Mouse (Mus musculus) gastrocnemius, postnatal 4 days (tissue): ENCODE results near the gene Sema5b. TPM values are rescaled to one million over a fixed set of nuclear protein-coding genes. Genes with fewer than 3 reads are reported as not detected.

ENCODE experiments used
- DNase-seq, 2 experiments: peaks; one replicate each; pipeline ENCODE4 v3.0.0; 2021 to 2022; ENCODE audit warnings: low spot score in 2 of 2, mixed read lengths in 2 of 2
- total RNA-seq, 2 experiments: library from RNA; stranded (reverse); gene quantifications; 2 replicates each; pipeline ENCODE4 v1.2.3; 2021

Gene Sema5b
- total RNA-seq, 2 experiments from 2014 or later: 6.8 to 7.2 TPM

- DNase-seq: peak; percentile 57 to 79
Measured at GRCm38 (mm10) chr16:35630470-35631183, 89.7 kb downstream of the Sema5b start.

GRCm38 (mm10) chr16:35633058-35633457 is 92.1 kb downstream of the Sema5b start:
- no peak for DNase-seq

- no peak for DNase-seq
Measured at GRCm38 (mm10) chr16:35634971-35635370, 94.0 kb downstream of the Sema5b start.

- no peak for DNase-seq
Measured at GRCm38 (mm10) chr16:35639505-35639904, 98.6 kb downstream of the Sema5b start.

GRCm38 (mm10) chr16:35648862-35649261 is 107.9 kb downstream of the Sema5b start:
- DNase-seq: no peak

GRCm38 (mm10) chr16:35652206-35652605 is 111.3 kb downstream of the Sema5b start:
- peak in 1 of 2 experiments; percentile 13 for DNase-seq

GRCm38 (mm10) chr16:35652706-35653105 is 111.8 kb downstream of the Sema5b start:
- DNase-seq: peak in 1 of 2 experiments; percentile 11

GRCm38 (mm10) chr16:35653951-35654350 is 113.0 kb downstream of the Sema5b start:
- DNase-seq: no peak

- DNase-seq: no peak
Measured at GRCm38 (mm10) chr16:35660222-35660621, 119.3 kb downstream of the Sema5b start.

GRCm38 (mm10) chr16:35663831-35664414 is 123.0 kb downstream of the Sema5b start:
- no peak for DNase-seq

GRCm38 (mm10) chr16:35664847-35665246 is 123.9 kb downstream of the Sema5b start:
- no peak for DNase-seq

GRCm38 (mm10) chr16:35677511-35678113 is 136.7 kb downstream of the Sema5b start:
- DNase-seq: no peak

GRCm38 (mm10) chr16:35678476-35678875 is 137.5 kb downstream of the Sema5b start:
- no peak for DNase-seq

GRCm38 (mm10) chr16:35681327-35682108 is 140.6 kb downstream of the Sema5b start:
- DNase-seq: peak in 1 of 2 experiments; percentile 17

GRCm38 (mm10) chr16:35685027-35685426 is 144.1 kb downstream of the Sema5b start:
- no peak for DNase-seq

- no peak for DNase-seq
Measured at GRCm38 (mm10) chr16:35686491-35686890, 145.5 kb downstream of the Sema5b start.

GRCm38 (mm10) chr16:35691606-35692005 is 150.7 kb downstream of the Sema5b start:
- no peak for DNase-seq

- no peak for DNase-seq
Measured at GRCm38 (mm10) chr16:35694250-35694846, 153.4 kb downstream of the Sema5b start.

GRCm38 (mm10) chr16:35696103-35696502 is 155.2 kb downstream of the Sema5b start:
- DNase-seq: no peak

GRCm38 (mm10) chr16:35701823-35702222 is 160.9 kb downstream of the Sema5b start:
- DNase-seq: no peak
